8 mouse cellular contexts compared by ENCODE assay signal in the genomic region with DNA sequence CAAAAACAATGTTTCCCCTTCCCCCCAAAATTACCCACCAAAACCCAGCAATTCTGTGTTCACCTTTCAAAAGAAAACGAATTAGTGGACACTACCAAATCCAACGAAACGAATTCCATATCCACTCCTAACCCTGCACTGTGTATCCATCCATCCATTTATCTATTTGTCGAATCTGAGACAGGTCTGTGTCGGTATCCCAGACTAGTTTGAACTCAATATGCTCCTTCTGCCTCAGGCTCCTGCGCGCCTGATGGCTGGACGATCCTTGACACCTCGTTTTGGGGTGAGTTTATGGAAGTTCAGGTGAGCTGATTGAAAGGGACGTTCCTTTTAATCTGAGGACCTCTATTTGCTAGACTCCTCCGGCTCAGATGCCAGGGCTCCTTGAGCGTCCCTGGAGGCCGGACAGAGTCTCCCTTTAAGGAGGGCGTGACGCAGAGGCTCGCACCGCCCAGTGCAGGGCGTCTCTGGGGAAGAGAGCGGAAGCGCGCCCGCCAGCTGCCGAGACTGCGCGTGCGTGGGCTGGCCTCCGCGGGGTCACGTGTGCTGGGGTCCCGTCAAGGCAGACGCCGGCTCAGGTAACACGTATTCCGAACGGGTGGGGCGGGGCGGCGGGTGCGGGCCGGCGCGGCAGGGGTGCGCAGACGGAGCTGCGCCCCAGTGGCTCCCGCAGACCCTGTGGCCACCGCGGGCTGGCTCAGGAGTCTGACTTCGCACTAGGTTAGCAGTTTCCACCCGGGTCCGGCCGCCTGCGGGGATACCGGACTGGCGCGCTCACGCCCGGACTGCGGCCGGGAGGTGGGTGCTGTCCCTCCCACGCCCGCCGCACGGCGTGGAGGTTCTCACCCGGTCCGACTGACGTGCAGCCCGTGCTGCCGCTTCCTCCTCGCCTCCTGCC. TPM values are rescaled to one million over a fixed set of nuclear protein-coding genes. Genes with fewer than 3 reads are reported as not detected.
A peak's percentile ranks its signal among the peaks of the same experiment; 100 is the strongest.
DNase-seq lines count a peak whose midpoint lies in the region; ATAC-seq lines count a peak whose summit lies in the region.

A gene (plus strand): TSS at position 474 of the 901 bp plus-strand sequence.

- peak within 1 kb of the TSS; percentile 90 for H3K4me2 ChIP-seq in hindbrain, embryonic 13.5 days

- H3K27me3 ChIP-seq in hindbrain, embryonic 13.5 days = no peaks in the 10 kb centered on the region

- H3K36me3 ChIP-seq in hindbrain, embryonic 13.5 days = no peaks in the 10 kb centered on the region

- peak within 1 kb of the TSS; percentile 89 for H3K4me3 ChIP-seq in hindbrain, embryonic 13.5 days

- peaks cover 11% of the 10 kb centered on the region for H3K4me1 ChIP-seq in hindbrain, embryonic 13.5 days (replicated peaks)

- no peaks in the 10 kb centered on the region for H3K9me3 ChIP-seq in hindbrain, embryonic 13.5 days

- peak; percentile 97 for ATAC-seq in hindbrain, embryonic 13.5 days (ENCODE audit: low FRiP score)

- peak; percentile 97 for DNase-seq in NIH3T3 (ENCODE audit: low read depth)
- DNase-seq in cerebellum, postnatal 10 days = peak; percentile 91 to 95
- DNase-seq in frontal cortex, postnatal 14 days (ENCODE audit: low spot score in 2 of 2) = peak; percentile 77 to 80
- DNase-seq in layer of hippocampus, postnatal 25 days (ENCODE audit: extremely low spot score in 1 of 2, low spot score in 1 of 2) = peak; percentile 73 to 81
- peak; percentile 94 for DNase-seq in lung, postnatal 25 days (ENCODE audit: low spot score)
- peak; percentile 93 for DNase-seq in retina, embryonic 14.5 days (ENCODE audit: low spot score)
- DNase-seq in thymus, postnatal 4 days = peak; percentile 96

- under 1% methylated on average over 57 of the region's 71 CpGs for WGBS in hindbrain, embryonic 13.5 days

- H3K9ac ChIP-seq in hindbrain, embryonic 13.5 days = peak within 1 kb of the TSS; percentile 94

- H3K27ac ChIP-seq in hindbrain, embryonic 13.5 days = peak within 1 kb of the TSS; percentile 83

RNA-seq across cellular contexts. Expression of the gene that starts here (rescaled TPM):
- 26.8 and 32.3 TPM in 2 replicates for polyA plus RNA-seq in hindbrain, embryonic 13.5 days (2015; fragmentation: Nextera tagmentation; extraction: Ambion mirVana)
- total RNA-seq in layer of hippocampus, postnatal 25 days (2021) = 10 to 100 TPM; 48.2 to 53.3 TPM

Comparison
In these comparisons a context has a peak if more than half of its experiments do, and no peak if none do; other contexts are left out.
1. Peak in every context shown above with its lines: DNase-seq, ATAC-seq, H3K4me3 ChIP-seq and H3K27ac ChIP-seq.